8 mouse cellular contexts compared by ENCODE assay signal in the genomic region with DNA sequence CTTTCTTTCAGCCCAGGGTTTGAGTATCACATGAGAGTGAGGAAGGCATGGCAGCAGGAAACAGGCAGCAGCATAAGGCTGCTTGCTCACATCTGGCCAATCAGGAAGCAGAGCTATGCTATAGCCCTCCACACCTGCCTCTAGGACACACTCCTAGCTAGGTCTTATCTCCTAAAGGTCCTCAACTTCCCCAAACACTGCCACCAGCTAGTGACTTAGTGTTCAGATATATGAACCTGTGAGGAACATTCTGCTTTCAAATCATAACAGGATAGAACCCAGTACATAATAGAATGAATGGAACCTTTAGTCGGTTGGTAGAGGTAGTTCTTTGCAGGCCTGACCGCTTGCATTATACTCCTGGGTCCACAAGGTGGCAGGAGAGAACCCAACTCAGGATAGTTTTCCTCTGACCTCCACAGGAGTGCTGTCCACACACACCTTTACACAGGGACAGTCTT. TPM values are rescaled to one million over a fixed set of nuclear protein-coding genes. Genes with fewer than 3 reads are reported as not detected.
DNase-seq lines count a peak whose midpoint lies in the region; ATAC-seq and TF ChIP-seq lines count a peak whose summit lies in the region.

No protein-coding gene starts in this region.

- TF ChIP-seq CTCF in kidney, adult 2 months (conservative IDR thresholded peaks at IDR 0.05; ENCODE audit: insufficient read depth, insufficient read length, low read depth, low read length) = peak; percentile 91

- peak; percentile 64 to 73 for DNase-seq in B cell, adult 2 months
- peak; percentile 42 for DNase-seq in Muller cell, postnatal 12 days (ENCODE audit: inconsistent ontology term)
- DNase-seq in cerebellum, postnatal 10 days = peak; percentile 80 to 84
- DNase-seq in kidney, adult 2 months = peak; percentile 81
- DNase-seq in limb, embryonic 14.5 days (ENCODE audit: low spot score) = peak; percentile 35
- peak; percentile 77 for DNase-seq in thymus, postnatal 0 days (ENCODE audit: low spot score)

- H3K9me3 ChIP-seq in limb, embryonic 14.5 days (ENCODE audit: control insufficient read depth, low read length) = no peaks in the 10 kb centered on the region

- H3K9ac ChIP-seq in limb, embryonic 14.5 days (ENCODE audit: low read depth, low read length, severe bottlenecking) = no peak overlapping the region

- H3K27ac ChIP-seq in kidney, adult 2 months (ENCODE audit: insufficient read depth, low read depth, low read length) = no peak overlapping the region
- H3K27ac ChIP-seq in limb, embryonic 14.5 days (replicated peaks; ENCODE audit: low read depth, low read length) = no peak overlapping the region

- H3K4me2 ChIP-seq in limb, embryonic 14.5 days (replicated peaks; ENCODE audit: low read depth, low read length, severe bottlenecking) = no peak overlapping the region

- H3K4me1 ChIP-seq in kidney, adult 2 months (ENCODE audit: control insufficient read depth, insufficient read depth, low read length) = no peaks in the 10 kb centered on the region
- 0 out of 2 replicates have a peak, but pooled peaks cover 3% of the 10 kb centered on the region for H3K4me1 ChIP-seq in limb, embryonic 14.5 days (ENCODE audit: control insufficient read depth, insufficient read depth, low read length)

- WGBS in kidney, adult 2 months = 3% methylated on average over 2 of the region's 2 CpGs
- WGBS in limb, embryonic 14.5 days = 10% methylated on average over 2 of the region's 2 CpGs

- no peaks in the 10 kb centered on the region; the same call in 1 of the 2 replicates for H3K27me3 ChIP-seq in kidney, adult 2 months (replicated peaks; ENCODE audit: control insufficient read depth, insufficient read depth, low read length)
- no peaks in the 10 kb centered on the region for H3K27me3 ChIP-seq in limb, embryonic 14.5 days (ENCODE audit: control insufficient read depth, insufficient read depth, low read length)

- H3K4me3 ChIP-seq in kidney, adult 2 months (ENCODE audit: insufficient read depth, low read depth, low read length) = no peak overlapping the region
- H3K4me3 ChIP-seq in limb, embryonic 14.5 days (replicated peaks; ENCODE audit: low read length) = no peak overlapping the region

- TF ChIP-seq POLR2A in kidney, adult 2 months (IDR thresholded peaks at IDR 0.05; ENCODE audit: low read depth, low read length) = no peak
- no peak for TF ChIP-seq POLR2A in limb, embryonic 14.5 days (IDR thresholded peaks at IDR 0.05; ENCODE audit: borderline replicate concordance, extremely low read depth, insufficient read depth, insufficient read length)

- H3K36me3 ChIP-seq in kidney, adult 2 months (ENCODE audit: control insufficient read depth, insufficient read depth, low read length) = no peaks in the 10 kb centered on the region
- no peaks in the 10 kb centered on the region for H3K36me3 ChIP-seq in limb, embryonic 14.5 days (ENCODE audit: control insufficient read depth, insufficient read depth, low read length)

- ATAC-seq in granulocyte monocyte progenitor cell, adult 5-6 weeks (replicated peaks; ENCODE audit: poor library complexity, severe bottlenecking) = peak; percentile 50
- ATAC-seq in limb, embryonic 14.5 days (ENCODE audit: low FRiP score, low read depth) = 0 out of 2 replicates have a peak, but pooled peaks have one; percentile 53
- peak; percentile 81 for ATAC-seq in monocyte, adult 5-6 weeks (replicated peaks; ENCODE audit: insufficient number of reproducible peaks, low FRiP score, low TSS enrichment, poor library complexity, severe bottlenecking)

RNA-seq across cellular contexts. Expression of a gene that starts 5.4 kb away (rescaled TPM):
- total RNA-seq in granulocyte monocyte progenitor cell, adult 5-6 weeks (2014; fragmentation: Nextera tagmentation) = 36.4 and 42.5 TPM in 2 replicates
- 85.3 and 88.6 TPM in 2 replicates for total RNA-seq in granulocyte monocyte progenitor cell, adult 5-6 weeks (2017)
- 18.3 and 23.1 TPM in 2 replicates for polyA plus RNA-seq in kidney, adult 2 months (2012; rRNA removed)
- 22.3 and 23.3 TPM in 2 replicates for polyA plus RNA-seq in limb, embryonic 14.5 days (2012; rRNA removed)
- polyA plus RNA-seq in limb, embryonic 14.5 days (2014; fragmentation: Nextera tagmentation; extraction: Ambion mirVana) = 45.1 and 46.6 TPM in 2 replicates
- total RNA-seq in monocyte, adult 5-6 weeks (2017) = 4.8 to 7.0 TPM (median 6.2 TPM) in 3 replicates
- 82.5 and 84.3 TPM in 2 replicates for polyA plus RNA-seq in thymus, postnatal 0 days (2015; fragmentation: Nextera tagmentation; extraction: Ambion mirVana)
